Mouse (Mus musculus) left cerebral cortex, adult 8-10 months (tissue): ENCODE measurements at regions not wholly inside any gene's neighbourhood (a gene's known extent, or its start where the extent isn't known, plus 50 kb on each side); places are given as distances from the start of the nearest gene placed in this dataset.
A peak's percentile ranks its signal among the peaks of the same experiment; 100 is the strongest.

ENCODE experiments used
- DNase-seq, 2 experiments: peaks; one replicate each; pipeline ENCODE4 v3.0.0; 2022; ENCODE audit warnings: low spot score in 2 of 2

GRCm38 (mm10) chr15:72411956-72412355, 1422.4 kb upstream of the Gm6569 start:
- peak; percentile 14 to 89 for DNase-seq
